Mouse (Mus musculus) CH12.LX (cell line): ENCODE measurements around the gene Xpa. TPM values are rescaled to one million over a fixed set of nuclear protein-coding genes. Genes with fewer than 3 reads are reported as not detected.
"Not testable (repeated sequence)": the region's sequence is repeated elsewhere in the genome, so short reads cannot be mapped to it uniquely, and the experiment has no call there.

ENCODE experiments used
- DNase-seq: peaks from one replicate; pipeline ENCODE4 v3.0.0-alpha.2; 2013; ENCODE audit errors: extremely low read depth
- H3K27ac ChIP-seq: 2 replicates; pipeline ENCODE4 v1.5.1; 2012; ENCODE audit warnings: low read depth, mild to moderate bottlenecking, control low read depth, moderate library complexity; ENCODE audit not compliant: insufficient read depth
- H3K27me3 ChIP-seq: replicated peaks from 2 replicates; pipeline ENCODE3; 2012; ENCODE audit warnings: inconsistent platforms
- H3K36me3 ChIP-seq, 2 experiments: replicated peaks in 1 of 2; 2 replicates each; pipeline versions ENCODE3 to v1.6.1; 2012; ENCODE audit warnings: inconsistent platforms in 1 of 2, low read length in 1 of 2, mild to moderate bottlenecking in 1 of 2, mixed read lengths in 1 of 2, moderate library complexity in 1 of 2; ENCODE audit not compliant: control insufficient read depth in 1 of 2, insufficient read depth in 1 of 2
- H3K4me1 ChIP-seq, 2 experiments: 2 replicates each; pipeline ENCODE4 v1.6.1; 2012; ENCODE audit warnings: inconsistent platforms in 1 of 2, moderate library complexity in 1 of 2; ENCODE audit not compliant: insufficient read depth in 2 of 2, control insufficient read depth in 1 of 2
- H3K4me2 ChIP-seq: 2 replicates; pipeline ENCODE4 v1.6.1; 2012; ENCODE audit warnings: low read depth, mild to moderate bottlenecking, control low read depth; ENCODE audit not compliant: poor library complexity, insufficient read depth, severe bottlenecking
- H3K4me3 ChIP-seq, 3 experiments: fragments of 150-350 bp in 1 of 3; sonication (generic) in 1 of 3; replicated peaks in 1 of 3; 2 replicates each; pipeline versions ENCODE3 to v1.5.1; 2011 to 2012; ENCODE audit warnings: low read depth in 2 of 3, low read length in 2 of 3, mild to moderate bottlenecking in 2 of 3, moderate library complexity in 2 of 3, control low read depth in 1 of 3, improper control_type of control experiment in 1 of 3, inconsistent platforms in 1 of 3, mixed read lengths in 1 of 3; ENCODE audit not compliant: poor library complexity in 1 of 3
- H3K79me2 ChIP-seq: replicated peaks from 2 replicates; pipeline ENCODE4 v1.6.1; 2012; ENCODE audit warnings: mild to moderate bottlenecking, moderate library complexity; ENCODE audit not compliant: control insufficient read depth, poor library complexity, insufficient read depth, severe bottlenecking; ENCODE audit errors: extremely low read depth
- H3K9ac ChIP-seq: 2 replicates; pipeline ENCODE4 v1.6.1; 2012; ENCODE audit warnings: low read depth, mild to moderate bottlenecking, control low read depth, moderate library complexity; ENCODE audit not compliant: insufficient read depth
- H3K9me3 ChIP-seq: replicated peaks from 2 replicates; pipeline ENCODE3; 2012; ENCODE audit warnings: low read length, inconsistent platforms, mixed read lengths
- CTCF ChIP-seq, 2 experiments: IDR thresholded peaks in 1 of 2; conservative IDR thresholded peaks in 1 of 2; 2 replicates each; pipeline ENCODE4 v1.5.1; 2011 to 2012; ENCODE audit warnings: low read depth in 2 of 2, low read length in 2 of 2, improper control_type of control experiment in 1 of 2, inconsistent platforms in 1 of 2, mild to moderate bottlenecking in 1 of 2, moderate library complexity in 1 of 2
- ELF1 ChIP-seq: IDR thresholded peaks from 2 replicates; pipeline ENCODE4 v1.6.1; 2014; ENCODE audit warnings: low read depth, mild to moderate bottlenecking, inconsistent platforms, low read length, improper control_type of control experiment
- EP300 ChIP-seq: IDR thresholded peaks from 2 replicates; pipeline ENCODE4 v1.6.1; 2011; ENCODE audit warnings: low read length, improper control_type of control experiment
- ETS1 ChIP-seq: conservative IDR thresholded peaks from 2 replicates; pipeline ENCODE4 v1.6.1; 2012; ENCODE audit warnings: low read depth, mild to moderate bottlenecking, inconsistent platforms, low read length, improper control_type of control experiment, moderate library complexity
- MYC ChIP-seq: IDR thresholded peaks from 2 replicates; pipeline ENCODE4 v1.6.1; 2011; ENCODE audit warnings: low read depth, mild to moderate bottlenecking, improper control_type of control experiment, low read length
- POLR2A ChIP-seq: IDR thresholded peaks from 2 replicates; pipeline ENCODE4 v1.6.1; 2011; ENCODE audit warnings: low read depth, mild to moderate bottlenecking, improper control_type of control experiment, low read length
- RAD21 ChIP-seq: IDR thresholded peaks from 2 replicates; pipeline ENCODE4 v1.6.1; 2011; ENCODE audit warnings: low read depth, mild to moderate bottlenecking, low read length, improper control_type of control experiment, moderate library complexity
- UBTF ChIP-seq: IDR thresholded peaks from 2 replicates; pipeline ENCODE4 v1.6.1; 2012; ENCODE audit warnings: low read depth, mild to moderate bottlenecking, inconsistent platforms, low read length, improper control_type of control experiment, moderate library complexity
- dilution Hi-C: fragments of 300-500 bp; cut with MboI; formaldehyde crosslinking; loops from 2 replicates; pipeline ENCODE4 v1.14.3; 2020; ENCODE audit warnings: low sequenced_read_pairs; ENCODE audit not compliant: extremely low pct_unique_long_range_greater_than_20kb, extremely low pct_ligation_motif_present
- in situ Hi-C: fragments of 300-500 bp; cut with MboI; formaldehyde crosslinking; loops from 3 replicates; pipeline ENCODE4 v1.14.3; 2019; ENCODE audit warnings: low sequenced_read_pairs, low pct_ligation_motif_present, low pct_unique_long_range_greater_than_20kb, mixed read lengths
- polyA plus RNA-seq: library from polyadenylated mRNA; unstranded; fragments of >175 nt; gene quantifications from 2 replicates; pipeline ENCODE4 v1.2.1, GENCODE M21; 2012; ENCODE audit warnings: low read depth; ENCODE audit not compliant: insufficient read length
- total RNA-seq, 2 experiments: library from RNA; depleted of rRNA; stranded (reverse); fragments of 300-350 nt in 1 of 2; fragments of >200 nt in 1 of 2; gene quantifications; 2 replicates each; pipeline ENCODE4 v1.2.3; 2012 to 2014

The Xpa gene
- total and polyA plus RNA-seq, 3 experiments = 11.2 to 28.8 (median 13.8) TPM

GRCm38 (mm10) chr4:46196513-46196912, 402 bp upstream of the Xpa start:
- Histone ChIP-seq H3K4me3 (peak overlapping the region; percentile 77 to 98 (median 84)), H3K4me2 (peak overlapping the region; percentile 44), H3K36me3 (peaks cover 0 to 6% of the 10 kb centered on the region in 2 experiments), H3K4me1 (peaks cover 4 to 30% of the 10 kb centered on the region in 2 experiments; a peak in 3 of 4 replicates), H3K27me3 (peaks cover 3% of the 10 kb centered on the region)
- in situ Hi-C loops (no loop called here), dilution Hi-C loops (no loop called here)
- TF ChIP-seq MYC (0 out of 2 replicates have a peak, but pooled peaks have one; percentile 10), UBTF (no peak)
- TF ChIP-seq, all 38 proteins: peak for 1
- H3K9ac ChIP-seq = peak overlapping the region; percentile 66
- DNase-seq = no peak
- no peaks in the 10 kb centered on the region for H3K9me3 ChIP-seq
- no peaks in the 10 kb centered on the region for H3K79me2 ChIP-seq
- H3K27ac ChIP-seq = no peak overlapping the region

- in situ Hi-C loops, H3K4me2 ChIP-seq, dilution Hi-C loops, H3K27ac ChIP-seq, DNase-seq, H3K9me3 ChIP-seq, H3K79me2 ChIP-seq, H3K9ac ChIP-seq, H3K27me3 ChIP-seq, H3K4me3 ChIP-seq: not testable (repeated sequence)
- Histone ChIP-seq H3K36me3 (peaks cover 30 to 48% of the 10 kb centered on the region in 2 experiments), H3K4me1 (peaks cover 4 to 26% of the 10 kb centered on the region in 2 experiments; a peak in 3 of 4 replicates)
- peak in 1 of 2 experiments; percentile 24; a peak in 1 of 4 replicates for TF ChIP-seq CTCF (conservative IDR thresholded peaks at IDR 0.05 in 1 of 2, IDR thresholded peaks at IDR 0.05 in 1 of 2; ENCODE audit: low read depth in 2 of 2, low read length in 2 of 2)
Measured at GRCm38 (mm10) chr4:46192011-46192410, 4.1 kb downstream of the Xpa start.

GRCm38 (mm10) chr4:46186466-46186865, 9.6 kb downstream of the Xpa start:
- in situ Hi-C loops (no loop called here), dilution Hi-C loops (no loop called here)
- TF ChIP-seq ELF1 (no peak), ETS1 (no peak), RAD21 (no peak), POLR2A (no peak), EP300 (no peak), CTCF (conservative IDR thresholded peaks at IDR 0.05 in 1 of 2, IDR thresholded peaks at IDR 0.05 in 1 of 2; ENCODE audit: low read depth in 2 of 2, low read length in 2 of 2) (no peak)
- peak; percentile 29 for DNase-seq
- Histone ChIP-seq H3K9ac (no peak overlapping the region), H3K4me3 (no peak overlapping the region), H3K27me3 (no peaks in the 10 kb centered on the region), H3K9me3 (no peaks in the 10 kb centered on the region), H3K27ac (no peak overlapping the region), H3K36me3 (peaks cover 62 to 92% of the 10 kb centered on the region in 2 experiments), H3K79me2 (no peaks in the 10 kb centered on the region), H3K4me2 (no peak overlapping the region), H3K4me1 (peaks cover 0 to 4% of the 10 kb centered on the region in 2 experiments; a peak in 1 of 4 replicates)
